Mouse (Mus musculus) E14TG2a.4 (cell line): ENCODE data around the gene 4930426L09Rik.
"Not testable (repeated sequence)": the region's sequence is repeated elsewhere in the genome, so short reads cannot be mapped to it uniquely, and the experiment has no call there.

Source experiments
- H3K27me3 ChIP-seq: 2 replicates; pipeline ENCODE4 v1.6.1; 2014; ENCODE audit warnings: low read length, control low read depth; ENCODE audit not compliant: insufficient read depth
- H3K36me3 ChIP-seq: 2 replicates; pipeline ENCODE4 v1.6.1; 2014; ENCODE audit warnings: low read length, control low read depth; ENCODE audit not compliant: insufficient read depth
- H3K4me1 ChIP-seq: replicated peaks from 2 replicates; pipeline ENCODE4 v1.6.1; 2014; ENCODE audit warnings: low read depth, low read length, control low read depth
- H3K4me3 ChIP-seq: replicated peaks from 2 replicates; pipeline ENCODE4 v1.5.1; 2014; ENCODE audit warnings: mild to moderate bottlenecking, low read length
- H3K9me3 ChIP-seq: 2 replicates; pipeline ENCODE4 v1.6.1; 2014; ENCODE audit warnings: low read length, control low read depth
- CTCF ChIP-seq: conservative IDR thresholded peaks from 2 replicates; pipeline ENCODE4 v1.5.1; 2014; ENCODE audit warnings: low read length
- NANOG ChIP-seq: IDR thresholded peaks from 2 replicates; pipeline ENCODE4 v1.6.1; 2014; ENCODE audit warnings: borderline replicate concordance, low read length, mixed read lengths
- POU5F1 ChIP-seq: IDR thresholded peaks from 2 replicates; pipeline ENCODE4 v1.6.1; 2014; ENCODE audit warnings: low read length, borderline replicate concordance

4930426L09Rik gene

DNA sequence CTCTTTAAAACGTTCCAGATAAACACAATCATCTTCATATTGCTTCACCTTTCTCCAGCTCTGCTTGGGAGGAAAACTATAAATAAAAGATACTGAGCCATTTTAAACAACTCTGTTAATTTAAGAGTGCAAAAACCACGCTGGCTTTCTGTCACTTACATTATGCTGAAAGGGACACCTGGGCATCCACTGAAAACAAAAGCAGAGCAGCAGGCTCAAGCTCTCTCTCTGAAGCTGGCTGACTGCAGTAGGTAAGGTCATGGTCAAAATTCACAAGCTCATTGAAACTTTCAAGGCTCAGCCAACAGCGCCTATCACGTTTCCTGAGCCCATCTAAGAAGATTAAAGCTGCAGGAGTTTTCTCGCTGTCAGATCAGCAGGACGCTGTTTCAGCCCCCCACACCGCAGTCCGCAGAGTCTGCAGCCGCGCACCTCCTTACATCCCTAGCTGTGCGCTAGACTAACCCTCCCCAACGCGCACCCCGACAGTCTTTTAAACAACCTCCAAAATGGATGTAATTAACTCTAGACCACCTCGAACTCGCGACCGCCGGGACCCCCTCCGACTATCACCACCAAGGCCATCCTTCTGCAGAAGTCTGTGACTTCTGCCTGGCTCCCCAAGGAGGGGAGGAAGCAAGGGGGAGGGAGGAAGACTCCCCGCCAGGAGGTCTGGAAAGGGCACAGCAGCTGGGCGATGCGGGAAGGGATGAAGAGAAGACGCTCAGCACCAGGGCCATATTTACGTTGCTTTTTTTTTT lies 1.5 kb upstream of the 4930426L09Rik start:
- Histone ChIP-seq H3K27me3 (peaks cover 41% of the 10 kb centered on the region), H3K4me3 (peak overlapping the region; percentile 91), H3K36me3 (no peaks in the 10 kb centered on the region), H3K9me3 (0 out of 2 replicates have a peak, but pooled peaks cover 2% of the 10 kb centered on the region), H3K4me1 (peaks cover 23% of the 10 kb centered on the region)
- TF ChIP-seq POU5F1 (no peak), CTCF (no peak), NANOG (no peak)

DNA sequence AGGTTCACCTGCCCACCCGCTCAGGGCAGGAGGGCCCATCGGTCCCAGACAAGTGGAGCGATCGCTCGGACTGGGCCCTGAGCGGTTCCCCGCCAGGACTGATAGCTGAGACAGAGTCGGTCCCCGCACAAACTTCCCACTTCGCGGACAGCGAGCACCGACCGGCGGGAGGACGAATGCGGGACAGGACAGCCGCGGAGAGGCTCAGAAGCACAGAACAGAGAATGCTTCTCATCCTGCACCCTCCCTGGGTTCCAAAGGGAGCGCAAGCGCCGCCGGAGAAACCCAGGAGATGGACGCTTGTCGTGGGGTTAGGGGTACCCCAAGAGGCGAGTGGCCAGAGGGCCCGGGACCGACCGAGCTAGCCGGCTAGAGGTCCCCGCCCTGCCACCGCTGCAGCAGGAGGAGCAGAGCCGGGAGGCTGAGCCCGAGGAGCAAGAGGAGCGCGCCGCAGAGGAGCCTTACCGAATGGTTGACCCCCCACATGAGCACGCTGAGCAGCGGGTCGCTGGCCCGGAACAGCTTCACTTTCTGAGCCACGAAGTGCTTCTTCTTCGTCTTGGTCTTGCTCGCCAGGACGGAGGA lies 664 bp upstream of the 4930426L09Rik start:
- H3K27me3 ChIP-seq: peaks cover 41% of the 10 kb centered on the region

GRCm38 (mm10) chr2:18999395-18999794 lies 1.3 kb downstream of the 4930426L09Rik start:
- Histone ChIP-seq H3K9me3 (no peaks in the 10 kb centered on the region), H3K4me1 (peaks cover 23% of the 10 kb centered on the region), H3K27me3 (peaks cover 41% of the 10 kb centered on the region), H3K36me3 (no peaks in the 10 kb centered on the region), H3K4me3 (no peak overlapping the region)
- TF ChIP-seq CTCF (no peak), POU5F1 (no peak), NANOG (no peak)

More for the DNA sequence above, 664 bp upstream of the 4930426L09Rik start:
- Histone ChIP-seq H3K4me1 (peaks cover 23% of the 10 kb centered on the region), H3K9me3 (no peaks in the 10 kb centered on the region), H3K4me3 (peak overlapping the region; percentile 91), H3K36me3 (no peaks in the 10 kb centered on the region)
- no peak for TF ChIP-seq NANOG
- TF ChIP-seq POU5F1: no peak
- no peak for TF ChIP-seq CTCF

DNA sequence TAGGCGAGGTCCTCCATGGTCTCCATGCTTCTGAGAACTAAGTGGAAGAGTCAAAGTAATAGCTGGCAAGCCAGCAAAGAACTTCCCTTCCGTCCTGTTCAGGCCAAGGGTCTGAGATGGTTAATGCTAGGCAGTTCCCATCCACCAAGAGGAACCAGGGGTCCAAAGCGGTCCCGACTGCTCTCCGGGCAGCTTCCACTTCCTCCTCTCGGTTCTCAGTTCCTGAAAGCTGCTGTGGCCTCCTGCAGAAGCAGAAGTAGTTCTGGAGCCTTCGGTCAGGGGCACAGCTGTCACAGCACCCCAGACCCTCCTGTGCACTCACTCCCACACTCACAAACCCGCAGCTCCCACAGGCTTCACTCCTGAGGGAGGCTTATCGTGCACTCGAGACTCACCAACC lies 6.7 kb downstream of the 4930426L09Rik start:
- Histone ChIP-seq H3K9me3 (no peaks in the 10 kb centered on the region), H3K27me3 (peaks cover 16% of the 10 kb centered on the region), H3K36me3 (no peaks in the 10 kb centered on the region), H3K4me3 (no peak overlapping the region), H3K4me1 (peaks cover 19% of the 10 kb centered on the region; the same call in 1 of the 2 replicates)
- TF ChIP-seq NANOG: no peak
- no peak for TF ChIP-seq POU5F1
- TF ChIP-seq CTCF: no peak

DNA sequence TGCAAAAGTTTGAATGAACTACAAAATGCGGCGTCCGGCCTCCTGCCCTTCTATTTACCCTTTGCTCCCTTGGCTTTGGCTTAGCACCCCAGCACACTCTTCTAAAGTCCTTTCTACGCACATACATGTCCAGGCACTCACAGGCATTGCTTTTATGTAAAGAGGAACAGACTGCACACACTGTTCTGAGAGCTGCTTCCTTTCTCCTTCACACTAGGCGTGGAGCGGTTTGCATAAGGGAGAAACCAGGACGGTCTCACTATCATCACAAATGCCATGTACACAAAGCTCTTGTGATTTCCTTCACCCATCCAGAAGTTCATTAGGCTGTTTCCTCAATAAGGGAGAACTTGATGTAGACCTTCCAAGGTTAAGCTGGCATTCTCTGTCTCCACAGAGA lies 8.0 kb downstream of the 4930426L09Rik start:
- H3K36me3 ChIP-seq: no peaks in the 10 kb centered on the region
- H3K27me3 ChIP-seq: peaks cover 8% of the 10 kb centered on the region; the same call in 1 of the 2 replicates
- no peak for TF ChIP-seq CTCF
- no peak for TF ChIP-seq POU5F1
- TF ChIP-seq NANOG: no peak
- H3K9me3 ChIP-seq: no peaks in the 10 kb centered on the region
- H3K4me3 ChIP-seq: no peak overlapping the region
- peaks cover 24% of the 10 kb centered on the region for H3K4me1 ChIP-seq

- H3K9me3 ChIP-seq: no peaks in the 10 kb centered on the region
- TF ChIP-seq POU5F1 (no peak), NANOG (no peak), CTCF (no peak)
- no peak overlapping the region for H3K4me3 ChIP-seq
Measured at GRCm38 (mm10) chr2:19007580-19007979, 9.4 kb downstream of the 4930426L09Rik start.

DNA sequence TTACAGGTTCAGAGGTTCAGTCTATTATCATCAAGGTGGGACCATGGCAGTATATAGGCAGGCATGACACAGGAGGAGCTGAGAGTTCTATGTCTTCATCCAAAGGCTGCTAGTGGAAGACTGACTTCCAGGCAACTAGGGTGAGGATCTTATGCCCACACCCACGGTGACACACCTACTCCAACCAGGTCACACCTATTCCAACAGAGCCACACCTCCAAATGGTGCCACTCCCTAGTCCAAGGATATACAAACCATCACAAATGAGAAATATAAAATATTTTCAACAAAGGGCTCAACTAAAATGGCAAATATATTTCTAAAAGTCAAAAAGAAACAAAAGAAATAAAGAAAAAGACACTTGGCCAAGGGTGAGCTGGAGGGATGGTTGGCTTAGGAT lies 12.4 kb downstream of the 4930426L09Rik start:
- not testable (repeated sequence) for H3K36me3 ChIP-seq, H3K4me3 ChIP-seq, H3K9me3 ChIP-seq, H3K27me3 ChIP-seq
- peaks cover 23% of the 10 kb centered on the region for H3K4me1 ChIP-seq

More at GRCm38 (mm10) chr2:19007580-19007979, 9.4 kb downstream of the 4930426L09Rik start:
- peaks cover 4% of the 10 kb centered on the region; the same call in 1 of the 2 replicates for H3K27me3 ChIP-seq
- H3K4me1 ChIP-seq: peaks cover 28% of the 10 kb centered on the region
- H3K36me3 ChIP-seq: no peaks in the 10 kb centered on the region

DNA sequence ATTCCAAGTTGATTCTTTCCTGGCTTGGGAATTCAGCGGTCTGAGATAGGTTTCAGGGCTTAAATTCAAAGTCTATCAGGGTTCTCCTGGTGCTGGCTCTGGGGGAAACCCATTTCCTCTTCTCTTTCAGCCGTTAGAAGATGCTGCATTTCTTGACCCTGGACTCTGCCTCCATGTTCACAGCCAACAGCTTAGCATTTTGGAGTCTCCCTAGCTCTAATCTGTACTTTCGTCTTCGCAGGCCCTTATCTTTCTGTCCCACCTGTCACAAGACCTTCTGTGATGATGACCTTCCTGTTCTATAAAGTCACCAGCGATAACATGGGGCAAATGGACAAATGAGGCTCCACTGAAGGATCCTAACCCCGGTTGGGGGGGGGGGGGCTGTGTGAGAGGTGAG lies 13.3 kb downstream of the 4930426L09Rik start:
- H3K9me3 ChIP-seq: no peaks in the 10 kb centered on the region
- H3K4me3 ChIP-seq: no peak overlapping the region
- peaks cover 18% of the 10 kb centered on the region for H3K4me1 ChIP-seq
- no peaks in the 10 kb centered on the region for H3K27me3 ChIP-seq
- TF ChIP-seq CTCF: no peak
- no peak for TF ChIP-seq NANOG
- no peak for TF ChIP-seq POU5F1
- H3K36me3 ChIP-seq: no peaks in the 10 kb centered on the region
